Mouse (Mus musculus) urinary bladder, postnatal 36 days (tissue): Measurements from ENCODE around the gene Vat1l.

Source experiments
- DNase-seq, 2 experiments: peaks; one replicate each; pipeline ENCODE4 v3.0.0; 2022; ENCODE audit warnings: low spot score in 2 of 2, mixed read lengths in 1 of 2

The Vat1l gene

DNA sequence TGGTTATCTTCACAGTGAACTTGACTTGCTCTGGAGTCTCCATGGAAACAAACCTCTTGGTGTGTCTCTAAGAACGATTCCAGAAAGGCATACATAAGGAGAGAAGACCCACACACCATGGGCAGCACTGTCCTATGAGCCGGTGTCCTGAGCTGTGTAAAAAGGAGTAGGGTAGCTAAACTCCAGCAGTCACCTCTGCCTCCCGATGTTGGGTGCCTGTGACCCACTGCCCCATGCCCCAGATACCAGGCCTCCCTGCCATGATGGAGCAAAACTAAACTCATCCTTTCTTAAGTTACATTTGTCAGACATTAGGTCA, 90.3 kb downstream of the Vat1l start:
- DNase-seq, result no peak

DNA sequence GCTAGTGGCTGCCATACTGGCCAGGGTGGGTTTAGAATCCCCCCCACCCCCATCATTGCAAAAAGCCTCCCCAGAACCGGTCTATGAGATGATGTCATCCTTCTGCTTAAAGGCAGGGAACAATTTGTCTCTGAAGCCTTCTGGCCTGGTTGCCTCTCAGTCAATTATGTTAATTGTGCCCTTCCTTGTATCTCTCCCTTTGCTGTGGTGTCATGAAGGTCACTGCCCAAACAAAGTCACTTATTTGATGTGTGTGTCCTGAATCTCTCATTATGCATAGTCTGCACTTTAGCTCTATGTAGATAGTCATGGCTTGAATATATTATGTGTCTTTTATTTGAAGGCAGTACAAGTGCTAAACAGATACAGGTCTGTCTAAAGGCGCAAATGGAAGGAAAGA, 92.8 kb downstream of the Vat1l start:
- no peak for DNase-seq

DNA sequence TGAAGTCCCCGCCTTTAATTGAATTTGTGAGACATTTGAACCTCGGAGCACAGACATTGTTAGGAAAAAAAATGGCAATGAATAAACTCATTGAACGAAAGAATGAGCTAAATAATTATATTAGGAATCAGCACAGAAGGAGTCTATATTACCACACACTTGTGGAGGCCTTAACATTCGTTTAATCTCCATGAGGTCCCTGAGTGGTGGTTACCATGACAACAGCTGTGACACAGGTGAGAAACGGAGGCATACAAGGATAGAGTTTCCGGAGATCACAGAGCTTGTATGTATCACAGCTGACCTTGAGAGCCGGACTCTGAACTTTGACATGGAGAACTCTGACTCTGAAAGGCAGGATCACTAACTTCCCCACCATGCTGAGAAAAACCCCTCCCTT, 94.7 kb downstream of the Vat1l start:
- DNase-seq, result no peak

DNA sequence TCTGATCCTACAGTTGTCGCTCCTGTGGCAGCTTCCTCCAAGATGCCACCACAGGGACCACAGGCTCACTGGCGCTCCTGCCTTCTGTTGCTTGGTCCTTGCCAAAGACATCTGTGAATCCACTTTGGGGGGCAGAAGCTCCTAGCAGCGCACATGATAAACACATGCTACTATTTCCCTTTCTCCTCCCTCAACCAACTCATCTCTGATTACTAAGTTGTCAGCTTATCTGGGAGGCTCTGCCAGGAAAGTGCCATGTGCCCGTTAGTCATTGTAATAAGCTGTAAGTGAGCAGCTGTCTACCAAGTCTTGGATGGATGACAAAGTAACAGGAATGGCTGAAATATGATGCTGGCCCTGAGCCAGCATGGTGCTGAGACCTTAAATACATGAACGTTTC, 100.9 kb downstream of the Vat1l start:
- no peak for DNase-seq

DNA sequence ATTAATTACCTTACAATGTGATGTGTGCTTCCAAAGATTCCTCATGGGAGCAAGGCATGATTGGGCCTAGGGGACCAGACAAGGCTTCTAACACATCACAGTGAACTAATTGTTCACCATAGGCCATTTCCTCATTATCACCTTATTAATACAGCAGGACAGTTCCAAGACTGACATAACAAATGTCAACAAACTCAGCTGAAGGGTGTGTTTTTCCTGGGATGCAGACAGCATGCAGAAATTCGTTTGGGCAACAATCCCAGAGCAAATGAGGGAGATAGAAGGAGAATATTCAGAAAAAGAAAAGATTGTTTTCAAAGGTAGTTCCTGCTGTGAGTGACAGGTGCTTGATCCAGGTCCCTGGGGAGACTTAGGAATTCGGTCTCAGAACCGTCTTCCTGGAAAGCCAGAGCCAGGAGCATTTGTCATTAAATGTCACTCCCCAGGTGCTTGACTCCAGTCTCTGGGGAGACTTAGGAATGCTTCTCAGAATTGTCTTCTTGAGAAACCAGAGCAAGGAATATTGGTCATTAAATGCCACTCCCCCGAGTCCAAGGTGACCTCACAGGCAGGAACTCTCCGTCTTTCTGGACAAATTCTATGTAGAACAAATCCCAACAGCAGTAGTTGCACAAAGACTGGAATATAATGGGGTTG, 109.4 kb downstream of the Vat1l start:
- no peak for DNase-seq

DNA sequence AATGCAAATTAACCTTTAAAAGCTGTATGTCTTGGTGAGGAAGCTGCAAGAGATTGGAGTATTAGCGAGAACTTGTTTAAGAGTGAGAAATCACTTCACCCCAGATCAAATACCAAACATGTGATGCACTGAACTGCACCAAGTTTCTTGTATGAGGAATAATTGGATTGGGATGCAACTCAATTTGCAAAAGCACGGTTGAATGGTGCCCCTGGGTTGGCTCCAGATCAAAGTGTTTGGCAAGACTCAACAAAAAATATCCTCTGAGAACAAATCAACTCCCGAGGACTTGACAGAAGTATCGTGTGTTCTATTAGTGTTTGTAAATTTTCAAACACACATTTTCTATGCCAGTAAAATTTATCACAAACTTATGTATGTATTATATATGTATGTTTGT, 112.7 kb downstream of the Vat1l start:
- DNase-seq, result no peak

DNA sequence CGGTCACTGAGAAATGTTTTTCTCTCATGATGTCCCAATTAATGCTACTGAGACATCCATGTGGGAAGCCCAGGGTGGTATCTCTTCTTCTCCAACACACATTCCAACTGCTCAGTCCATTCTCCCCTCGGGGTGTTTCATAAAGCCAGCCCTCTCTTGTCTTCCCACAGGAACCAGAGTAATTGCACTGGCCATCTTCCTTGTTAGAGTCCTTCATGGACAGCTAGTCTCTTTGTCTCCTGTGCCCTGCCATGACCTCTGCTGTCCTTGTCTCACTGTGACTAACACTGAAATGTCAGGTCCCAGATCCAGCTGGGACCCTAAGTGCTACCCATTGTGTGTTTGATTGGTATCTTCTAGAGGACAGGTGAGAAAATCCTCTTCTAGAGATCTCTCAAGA, 116.7 kb downstream of the Vat1l start:
- no peak for DNase-seq

DNA sequence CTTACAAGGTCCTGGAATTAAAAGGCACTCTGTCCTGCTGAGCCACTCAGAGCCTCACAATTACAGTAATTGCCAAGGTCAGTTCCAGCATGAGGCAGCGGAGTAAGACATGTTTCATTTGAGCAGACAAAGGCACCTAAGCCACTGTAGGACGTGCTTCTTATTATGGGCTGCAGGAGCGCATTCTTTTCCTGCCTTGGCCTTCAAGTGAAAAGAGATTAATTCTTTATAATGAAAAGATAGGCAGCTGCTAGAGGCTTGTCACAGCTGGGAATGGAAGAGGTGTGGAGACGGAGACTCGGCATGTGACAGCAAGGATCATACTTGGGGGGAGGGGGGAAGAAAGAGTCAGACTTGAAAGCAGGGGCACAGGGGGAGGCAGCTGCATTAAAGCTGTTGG, 126.5 kb downstream of the Vat1l start:
- DNase-seq, result no peak

DNA sequence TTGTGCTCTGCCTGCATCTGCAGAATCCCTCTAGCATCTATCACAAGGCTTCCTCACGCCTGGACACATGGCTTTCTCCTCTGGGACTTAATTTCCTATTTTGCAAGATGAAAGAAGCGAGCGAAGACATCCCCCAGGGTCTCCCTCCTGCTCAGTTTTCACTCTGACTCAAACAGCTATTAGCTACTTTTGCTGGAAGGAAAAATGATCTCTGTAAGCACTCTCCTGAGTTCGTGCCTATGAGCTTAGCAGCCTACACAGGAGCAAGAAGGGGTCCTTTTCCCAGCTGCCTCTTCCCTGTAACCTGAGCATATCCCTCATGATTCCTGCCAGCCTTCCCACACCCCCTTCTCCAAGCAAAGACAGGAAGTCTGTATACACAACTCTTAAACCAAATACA, 127.5 kb downstream of the Vat1l start:
- DNase-seq, result no peak

DNA sequence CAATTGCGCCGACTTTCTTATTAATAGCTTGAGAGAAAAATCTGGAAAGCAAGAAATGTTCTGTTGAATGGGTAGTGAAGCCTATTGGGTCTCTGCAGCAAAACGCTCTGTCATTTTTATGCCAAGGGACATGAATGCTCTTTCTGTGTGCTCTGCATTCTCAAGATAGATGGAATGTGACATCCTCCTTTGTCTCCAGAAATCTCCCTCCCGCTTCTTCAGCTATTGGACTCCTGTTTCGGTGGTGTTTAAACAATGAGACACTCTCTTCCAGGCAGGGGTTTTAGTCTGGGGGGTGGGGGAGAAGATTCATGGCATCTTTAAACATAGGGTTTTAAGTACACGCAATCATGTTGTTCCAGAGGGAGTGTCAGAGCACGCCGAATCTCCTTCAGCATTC, 130.3 kb downstream of the Vat1l start:
- DNase-seq, result no peak

DNA sequence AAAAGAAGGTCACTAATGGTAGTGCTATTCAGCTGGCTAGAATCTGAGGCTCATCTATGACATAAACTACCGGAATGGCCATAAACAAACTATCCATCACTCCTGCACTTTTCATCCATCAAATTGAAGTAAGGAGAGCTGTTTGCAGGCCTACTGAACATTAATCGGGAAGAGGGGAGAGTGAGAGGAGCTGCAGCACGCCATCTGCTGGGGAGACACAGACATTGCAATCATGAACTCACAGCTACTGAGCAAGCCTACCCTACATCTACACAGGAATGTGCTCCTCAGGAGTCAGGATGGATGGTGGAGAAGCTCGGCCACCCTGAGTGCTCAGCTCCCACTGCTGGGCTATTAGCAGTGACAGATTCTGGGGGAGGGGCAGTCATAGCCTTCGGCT, 136.9 kb downstream of the Vat1l start:
- DNase-seq, result no peak

DNA sequence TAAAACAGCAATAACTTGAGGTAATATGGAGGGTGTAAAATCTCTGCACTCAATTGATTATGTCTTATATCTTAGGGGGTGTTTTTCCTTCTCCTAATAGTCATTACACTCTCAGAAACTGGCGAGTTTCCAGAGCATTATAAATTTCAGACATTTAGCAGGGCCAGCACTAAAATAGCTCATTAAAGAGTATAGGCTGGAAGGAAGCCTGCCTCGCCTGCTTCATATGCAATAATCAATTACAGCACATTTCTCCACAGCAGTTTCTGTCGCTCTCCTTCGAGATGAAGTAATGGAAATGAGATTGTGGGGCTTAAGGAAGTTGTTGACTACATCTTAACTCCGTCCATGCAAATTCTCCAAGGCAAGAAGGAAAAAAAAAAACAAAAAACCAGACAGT, 139.4 kb downstream of the Vat1l start:
- DNase-seq, result no peak

DNA sequence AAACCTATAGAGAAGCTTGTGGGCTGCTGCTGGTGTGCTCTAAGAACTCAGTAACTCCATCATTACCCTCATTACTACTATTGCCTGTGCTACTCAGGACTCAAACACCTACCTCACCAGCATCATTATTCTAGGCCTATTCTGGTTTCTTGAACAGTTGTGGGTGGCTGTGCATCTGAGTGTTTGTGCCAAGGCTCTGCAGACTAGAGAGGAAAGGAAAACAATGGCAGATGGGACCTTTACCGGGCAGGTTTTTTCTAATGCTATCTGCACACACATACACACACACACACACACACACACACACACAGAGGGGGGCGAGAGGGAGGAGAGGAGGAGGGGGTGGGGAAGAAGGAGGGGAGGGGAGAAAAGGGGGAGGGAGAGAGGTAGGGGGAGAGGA, 140.6 kb downstream of the Vat1l start:
- no peak for DNase-seq

DNA sequence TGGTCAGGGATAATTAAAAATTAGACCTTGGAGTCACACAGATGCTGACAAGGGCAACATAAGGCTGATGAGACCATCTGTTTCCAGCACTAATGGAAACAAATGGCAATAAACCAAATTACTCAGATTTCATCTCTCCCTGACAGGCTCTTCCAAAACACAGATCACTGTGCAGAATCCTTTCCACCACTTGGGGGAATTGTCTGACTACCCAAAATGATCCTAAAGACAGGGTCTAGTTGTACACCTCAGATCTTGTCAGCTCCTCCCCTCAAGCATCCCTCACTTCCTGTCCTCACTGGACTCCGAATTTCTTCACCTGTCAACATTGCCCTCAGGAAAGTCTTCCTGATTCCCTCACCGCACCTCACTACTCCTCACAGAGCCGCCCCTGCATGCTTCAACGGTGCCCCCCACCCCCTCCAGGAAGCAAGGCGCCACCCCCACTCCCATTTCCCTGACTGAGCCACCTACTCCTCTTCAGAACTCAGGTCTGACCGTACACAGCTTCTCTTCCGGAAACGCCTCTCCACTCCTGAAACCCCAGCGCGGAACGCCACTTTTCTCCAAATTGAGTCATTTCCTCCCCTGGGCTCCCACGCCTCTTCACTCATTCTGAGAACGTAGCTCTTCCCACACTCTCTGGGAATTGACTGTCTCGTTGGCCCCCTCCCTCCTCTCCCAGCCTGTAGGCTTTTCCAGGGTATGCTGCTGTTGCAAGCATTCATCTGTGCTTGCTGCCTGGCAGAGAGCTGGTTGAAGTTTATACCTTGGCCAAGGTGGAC, 146.4 kb downstream of the Vat1l start:
- DNase-seq, result no peak

DNA sequence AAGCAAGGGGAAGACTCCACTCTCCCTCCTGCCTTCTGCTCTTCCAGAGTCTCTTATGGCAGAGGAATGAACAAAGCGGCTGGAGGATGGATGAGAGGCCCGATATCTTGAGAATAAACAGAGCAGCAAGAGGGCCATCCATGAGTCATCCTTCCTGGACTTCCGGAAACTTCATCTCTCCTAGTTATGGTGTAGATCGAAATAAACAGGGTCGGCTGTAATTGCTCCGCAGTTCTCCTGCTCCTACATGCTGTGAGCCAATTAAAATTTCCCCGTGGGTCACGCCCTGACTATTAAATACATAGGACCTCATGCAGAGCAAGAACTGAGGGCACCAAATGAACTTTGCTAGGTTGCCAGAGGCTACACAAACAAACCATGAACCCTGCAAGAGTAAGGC, 155.1 kb downstream of the Vat1l start:
- no peak for DNase-seq

DNA sequence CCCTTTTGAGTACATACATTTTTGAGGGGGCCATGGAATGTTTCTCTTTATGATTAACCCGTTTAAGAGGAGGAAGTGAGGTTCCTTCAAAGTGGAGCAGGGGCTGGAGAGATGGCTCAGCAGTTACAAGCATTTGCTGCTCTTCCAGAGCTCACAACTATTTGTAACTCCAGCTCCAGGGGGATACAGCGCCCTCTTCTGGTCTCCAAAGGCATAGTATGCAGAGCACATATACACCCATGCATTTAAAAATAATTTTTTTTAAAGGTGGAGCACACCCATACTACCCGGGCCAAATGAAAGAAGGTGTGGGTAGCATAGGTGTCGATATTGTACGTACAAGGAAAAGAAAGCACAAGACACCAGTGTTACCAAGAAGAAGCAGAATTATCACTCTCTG, 157.8 kb downstream of the Vat1l start:
- no peak for DNase-seq

DNA sequence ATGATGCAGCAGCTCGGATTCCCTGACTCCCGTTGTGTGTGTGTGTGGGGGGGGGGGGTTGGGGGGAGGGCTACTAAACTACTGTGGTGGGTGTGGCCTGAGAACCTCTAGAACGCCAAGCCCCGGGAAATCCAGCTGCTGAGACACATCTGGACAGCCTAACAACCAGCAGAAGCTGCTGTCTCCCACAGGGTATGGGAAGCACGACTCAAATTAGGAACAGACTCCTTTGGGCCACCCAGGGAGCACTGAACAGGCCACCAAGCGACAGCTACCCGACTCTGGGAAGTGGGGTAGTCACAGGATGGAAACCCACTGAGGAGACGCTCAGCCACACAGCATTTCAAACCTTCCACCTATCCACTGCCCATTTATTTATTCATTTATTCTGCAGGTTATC, 158.2 kb downstream of the Vat1l start:
- no peak for DNase-seq

DNA sequence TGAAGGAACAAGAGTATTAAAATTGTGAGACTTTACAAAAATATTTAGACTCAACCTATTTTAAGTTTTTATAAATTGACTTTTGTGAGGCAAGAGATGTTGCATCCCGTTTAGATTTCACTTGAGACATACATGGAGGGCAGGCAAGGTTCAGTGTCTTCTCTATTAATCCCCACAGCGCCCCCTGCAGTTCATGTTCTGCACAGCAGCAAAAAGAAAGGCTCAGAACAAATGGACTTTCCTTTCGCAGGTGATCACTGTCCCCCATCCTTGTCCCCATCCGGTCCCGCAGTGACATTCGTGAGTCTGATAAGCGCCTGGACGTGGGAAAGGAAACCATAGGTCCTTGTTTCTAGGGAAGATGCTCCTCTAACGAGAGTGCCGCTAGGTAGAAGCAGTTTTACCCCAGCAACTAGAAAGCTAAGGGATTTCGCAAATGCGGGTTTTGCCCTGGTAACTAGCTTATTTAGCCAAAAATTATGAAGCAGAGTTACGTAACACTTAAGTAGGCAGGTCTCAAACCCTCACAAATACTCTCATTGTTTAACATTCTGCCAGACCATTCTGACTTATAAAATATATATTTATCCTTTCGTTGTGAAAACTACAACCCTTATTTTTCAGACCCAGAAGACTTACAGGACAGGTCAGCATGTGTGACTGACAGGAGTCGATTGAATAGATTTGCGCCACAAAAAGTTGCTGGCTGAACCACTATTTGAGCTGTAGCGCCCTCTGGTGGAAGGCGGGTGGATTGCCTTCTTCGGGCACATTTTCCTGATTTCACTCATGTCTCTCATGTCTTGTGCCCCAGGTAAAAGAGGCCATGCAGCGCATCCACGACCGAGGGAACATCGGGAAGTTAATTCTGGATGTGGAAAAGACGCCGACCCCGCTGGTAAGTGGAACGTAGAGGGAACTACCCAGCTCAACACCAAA, 163.9 kb downstream of the Vat1l start:
- DNase-seq, result peak; percentile 56 to 71

DNA sequence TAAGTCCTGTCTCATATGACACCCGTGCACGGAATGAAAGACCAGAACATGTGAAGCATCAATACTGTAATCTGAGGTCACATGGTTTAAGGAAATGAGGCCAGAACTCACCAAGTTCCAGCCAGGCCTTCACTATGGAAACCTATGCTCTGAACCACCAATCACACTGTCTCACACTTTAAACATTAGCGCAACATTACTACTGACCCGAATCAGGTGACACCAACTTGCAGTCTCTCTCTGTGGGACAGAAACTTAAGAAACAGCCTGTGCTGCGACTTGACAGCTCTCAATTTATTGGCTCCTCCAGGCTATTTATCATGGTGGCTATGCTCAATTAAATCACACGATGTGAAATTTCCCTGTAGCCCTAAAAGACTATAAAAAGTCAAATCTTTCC, 169.0 kb downstream of the Vat1l start:
- DNase-seq, result no peak

DNA sequence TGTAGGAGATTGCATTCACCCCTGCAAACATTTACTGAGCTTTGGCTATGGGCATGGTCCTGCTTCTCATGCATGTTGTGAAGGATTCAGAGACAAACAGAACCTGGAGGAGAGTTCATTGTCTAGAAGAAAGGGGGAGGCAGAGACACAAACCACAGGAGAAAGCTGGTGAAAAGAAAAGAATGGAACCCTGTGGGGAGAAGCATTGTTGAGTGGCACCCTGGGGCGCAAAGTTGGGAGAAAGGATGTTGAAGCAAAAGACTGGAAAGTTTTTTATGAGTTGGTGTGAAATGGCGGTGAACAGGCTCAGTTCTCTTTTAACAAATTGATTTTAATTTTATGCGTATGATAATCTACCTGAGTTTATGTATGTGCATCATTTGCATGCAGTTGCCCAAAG, 178.8 kb downstream of the Vat1l start:
- DNase-seq, result no peak

DNA sequence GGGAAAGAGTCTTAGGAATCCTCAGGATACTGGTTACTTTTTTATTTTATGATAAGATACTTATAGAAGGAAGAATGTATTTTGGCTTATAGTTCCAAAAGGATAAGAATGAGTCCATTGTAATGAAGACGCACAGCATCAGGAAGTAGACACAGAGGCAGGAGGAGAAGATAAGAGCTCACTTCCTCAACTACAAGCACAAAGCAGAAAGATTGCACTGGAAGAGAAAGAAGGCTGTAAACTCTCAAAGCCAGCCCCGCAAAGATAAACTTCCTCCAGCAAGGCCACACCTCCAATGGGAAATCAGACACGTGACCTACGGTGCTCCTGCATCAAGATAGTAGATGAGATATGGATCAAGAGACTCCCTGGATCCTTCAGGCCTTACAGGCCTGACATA, 182.1 kb downstream of the Vat1l start:
- no peak for DNase-seq

DNA sequence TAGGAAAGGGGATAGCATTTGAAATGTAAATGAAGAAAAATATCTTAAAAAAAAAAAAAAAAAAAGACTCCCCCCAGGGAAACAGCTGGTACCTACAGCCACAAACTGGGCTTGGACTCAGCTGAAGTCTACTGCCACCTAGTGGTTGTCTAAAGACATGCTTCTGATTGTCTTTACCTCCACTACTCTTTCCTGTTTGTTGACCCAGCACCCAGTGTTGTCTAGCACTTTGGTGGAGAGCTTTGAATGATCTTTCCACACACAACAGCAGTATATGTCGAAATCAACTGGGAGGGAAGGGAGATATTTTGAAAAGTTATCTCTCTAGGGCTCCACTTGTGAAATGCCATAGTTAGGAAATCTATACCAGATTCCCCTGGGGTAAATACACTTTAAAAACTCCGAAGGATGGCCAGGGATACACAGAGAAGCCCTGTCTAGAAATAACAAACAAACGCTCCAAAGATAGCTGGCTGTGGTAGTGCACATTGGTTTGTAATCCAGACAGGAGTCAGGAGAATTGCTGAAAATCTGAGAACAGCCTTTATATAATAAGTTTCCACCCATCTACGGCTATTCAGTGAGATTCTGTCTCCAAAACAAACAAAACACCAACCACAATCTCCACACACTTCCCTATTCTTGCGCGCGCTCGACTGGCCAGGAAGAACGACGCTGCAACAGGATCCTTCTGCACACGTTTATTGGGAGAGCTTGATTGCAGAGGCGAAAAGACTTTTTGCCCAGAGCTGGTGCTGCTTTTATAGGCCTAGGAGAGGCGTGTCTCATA, 185.2 kb downstream of the Vat1l start:
- no peak for DNase-seq
